27 mouse cellular contexts compared by ENCODE assay signal in genomic region chr7:28430512-28430911, GRCm38 (mm10). TPM values are rescaled to one million over a fixed set of nuclear protein-coding genes. Genes with fewer than 3 reads are reported as not detected.
DNase-seq lines count a peak whose midpoint lies in the region; ATAC-seq and TF ChIP-seq lines count a peak whose summit lies in the region.
"Had no signal": no experiment of that assay in that cellular context is flagged by ENCODE, and none has a peak within 500 bp of the region (broad histone marks: within the 10 kb centered on the region; RNA-seq: fewer than 3 reads in every experiment).

No protein-coding gene starts in this region.

- peak; percentile 78 for ATAC-seq in granulocyte monocyte progenitor cell, adult 5-6 weeks (replicated peaks; ENCODE audit: poor library complexity, severe bottlenecking)
- ATAC-seq in liver, embryonic 16.5 days (ENCODE audit: low read depth), result no peak
- peak; percentile 27; the same call in 1 of the 2 replicates for ATAC-seq in megakaryocyte progenitor cell, adult 5-6 weeks (replicated peaks; ENCODE audit: poor library complexity)
- ATAC-seq: forebrain, embryonic 13.5 days; hindbrain, embryonic 16.5 days; Patski had no signal

- TF ChIP-seq POLR2A in CH12.LX (IDR thresholded peaks at IDR 0.05; ENCODE audit: low read depth, low read length), result no peak
- TF ChIP-seq POLR2A in cerebellum, adult 2 months (IDR thresholded peaks at IDR 0.05; ENCODE audit: borderline replicate concordance, insufficient read depth, low read length), result no peak

- no peaks in the 10 kb centered on the region for H3K27me3 ChIP-seq in CH12.LX (replicated peaks)
- no peaks in the 10 kb centered on the region for H3K27me3 ChIP-seq in liver, embryonic 16.5 days (ENCODE audit: control insufficient read depth, insufficient read depth, low read depth, low read length)
- no peaks in the 10 kb centered on the region for H3K27me3 ChIP-seq in cerebellum, adult 2 months (ENCODE audit: control insufficient read depth, insufficient read depth, low read length)
- H3K27me3 ChIP-seq: forebrain, embryonic 13.5 days; heart, embryonic 15.5 days; kidney, embryonic 15.5 days; limb, embryonic 13.5 days; Patski; stomach, embryonic 15.5 days had no signal

- TF ChIP-seq CTCF in CH12.LX (conservative IDR thresholded peaks at IDR 0.05 in 1 of 2, IDR thresholded peaks at IDR 0.05 in 1 of 2; ENCODE audit: low read depth in 2 of 2, low read length in 2 of 2), result no peak
- TF ChIP-seq CTCF in cerebellum, adult 2 months (IDR thresholded peaks at IDR 0.05; ENCODE audit: borderline replicate concordance, insufficient read depth, low read depth, low read length), result no peak

- TF ChIP-seq RAD21 in CH12.LX (IDR thresholded peaks at IDR 0.05; ENCODE audit: low read depth, low read length), result no peak

- DNase-seq in CH12.LX (ENCODE audit: extremely low read depth), result no peak
- no peak for DNase-seq in gastrocnemius, postnatal 14 days
- no peak for DNase-seq in frontal cortex, postnatal 10 days (ENCODE audit: low spot score in 2 of 2)
- no peak for DNase-seq in cerebellum, adult 2 months
- DNase-seq: adrenal gland, postnatal 10 days; cerebellum, adult 11 months; cerebellum, adult 9-11 months; gastrocnemius, adult 2 months; kidney, adult 18-20 months; kidney, postnatal 25 days; lung, adult 2 months; lung, postnatal 10 days; midbrain, embryonic 14.5 days; right cerebral cortex, postnatal 25 days; thymus, postnatal 14 days had no signal

- TF ChIP-seq EP300 in CH12.LX (IDR thresholded peaks at IDR 0.05; ENCODE audit: low read length), result no peak

- H3K4me3 ChIP-seq in CH12.LX (replicated peaks in 1 of 3; ENCODE audit: low read depth in 2 of 3, low read length in 2 of 3, poor library complexity in 1 of 3), result no peak overlapping the region
- no peak overlapping the region for H3K4me3 ChIP-seq in liver, embryonic 16.5 days (ENCODE audit: low read depth, low read length)
- H3K4me3 ChIP-seq in cerebellum, adult 2 months (replicated peaks; ENCODE audit: insufficient read depth, low read depth, low read length), result no peak overlapping the region
- H3K4me3 ChIP-seq: erythroblast, embryonic 14.5 days; forebrain, embryonic 13.5 days; gastrocnemius, adult 2 months; heart, embryonic 15.5 days; kidney, embryonic 15.5 days; layer of hippocampus, adult 2 months; limb, embryonic 13.5 days; stomach, embryonic 15.5 days had no signal

- peaks cover 23% of the 10 kb centered on the region for H3K79me2 ChIP-seq in CH12.LX (replicated peaks; ENCODE audit: control insufficient read depth, extremely low read depth, insufficient read depth, poor library complexity, severe bottlenecking)

- no peak overlapping the region for H3K4me2 ChIP-seq in CH12.LX (ENCODE audit: insufficient read depth, low read depth, poor library complexity, severe bottlenecking)
- H3K4me2 ChIP-seq in liver, embryonic 16.5 days (ENCODE audit: low read depth, low read length), result no peak overlapping the region
- H3K4me2 ChIP-seq: forebrain, embryonic 13.5 days; heart, embryonic 15.5 days; kidney, embryonic 15.5 days; limb, embryonic 13.5 days; stomach, embryonic 15.5 days had no signal

- in situ Hi-C loops in CH12.LX (cut with MboI; ENCODE audit: low pct_ligation_motif_present, low pct_unique_long_range_greater_than_20kb, low sequenced_read_pairs), result no loop called here

- H3K9me3 ChIP-seq in CH12.LX (replicated peaks; ENCODE audit: low read length), result no peaks in the 10 kb centered on the region
- H3K9me3 ChIP-seq in liver, embryonic 16.5 days (replicated peaks; ENCODE audit: control insufficient read depth, low read length), result no peaks in the 10 kb centered on the region
- H3K9me3 ChIP-seq: forebrain, embryonic 13.5 days; heart, embryonic 15.5 days; kidney, embryonic 15.5 days; limb, embryonic 13.5 days; stomach, embryonic 15.5 days had no signal

- dilution Hi-C loops in CH12.LX (cut with MboI; ENCODE audit: extremely low pct_ligation_motif_present, extremely low pct_unique_long_range_greater_than_20kb, low sequenced_read_pairs), result no loop called here

- intact Hi-C loops in gastrocnemius, postnatal 14 days (cut with DNase I; ENCODE audit: low total_unique reads), result no loop called here

- WGBS in liver, embryonic 16.5 days (ENCODE audit: insufficient replicate concordance), result 14% methylated on average over 1 of the region's 1 CpGs
- WGBS in cerebellum, adult 2 months, result 77% methylated on average over 1 of the region's 1 CpGs

- H3K36me3 ChIP-seq in CH12.LX (replicated peaks in 1 of 2; ENCODE audit: control insufficient read depth in 1 of 2, insufficient read depth in 1 of 2, low read length in 1 of 2), result peaks cover 0 to 39% of the 10 kb centered on the region in 2 experiments
- H3K36me3 ChIP-seq in liver, embryonic 16.5 days (ENCODE audit: control insufficient read depth, insufficient read depth), result no peaks in the 10 kb centered on the region
- H3K36me3 ChIP-seq: heart, embryonic 15.5 days had no signal

- H3K9ac ChIP-seq in CH12.LX (ENCODE audit: insufficient read depth, low read depth), result no peak overlapping the region
- H3K9ac ChIP-seq in liver, embryonic 16.5 days (ENCODE audit: low read depth, low read length), result no peak overlapping the region
- H3K9ac ChIP-seq: forebrain, embryonic 13.5 days; heart, embryonic 15.5 days; kidney, embryonic 15.5 days; limb, embryonic 13.5 days; stomach, embryonic 15.5 days had no signal

- no peak overlapping the region for H3K27ac ChIP-seq in CH12.LX (ENCODE audit: insufficient read depth, low read depth)
- peak overlapping the region; percentile 19; the same call in 1 of the 2 replicates for H3K27ac ChIP-seq in liver, embryonic 16.5 days (ENCODE audit: low read length)
- no peak overlapping the region for H3K27ac ChIP-seq in cerebellum, adult 2 months (ENCODE audit: insufficient read depth, low read length)
- H3K27ac ChIP-seq: forebrain, embryonic 13.5 days; kidney, embryonic 15.5 days; layer of hippocampus, adult 2 months; limb, embryonic 13.5 days; stomach, embryonic 15.5 days had no signal

- H3K4me1 ChIP-seq in CH12.LX (ENCODE audit: control insufficient read depth in 1 of 2, insufficient read depth in 2 of 2), result peaks cover 4 to 69% of the 10 kb centered on the region in 2 experiments; a peak in 3 of 4 replicates
- peaks cover 56% of the 10 kb centered on the region for H3K4me1 ChIP-seq in liver, embryonic 16.5 days (ENCODE audit: control insufficient read depth, low read depth, low read length)
- H3K4me1 ChIP-seq in cerebellum, adult 2 months (ENCODE audit: control insufficient read depth, insufficient read depth, low read length), result peaks cover 6% of the 10 kb centered on the region; the same call in 1 of the 2 replicates

RNA-seq across cellular contexts. Expression of gene Gmfg, which starts 6.7 kb away (rescaled TPM):
- total RNA-seq in CH12.LX (2012; rRNA removed), result 64.3 and 87.9 TPM in 2 replicates
- total RNA-seq in CH12.LX (2014; rRNA removed), result 51.6 and 52.3 TPM in 2 replicates
- polyA plus RNA-seq in CH12.LX (2012; ENCODE audit: insufficient read length, low read depth), result 45.1 and 45.9 TPM in 2 replicates
- total RNA-seq in granulocyte monocyte progenitor cell, adult 5-6 weeks (2014; fragmentation: Nextera tagmentation), result 420 and 510 TPM in 2 replicates
- total RNA-seq in granulocyte monocyte progenitor cell, adult 5-6 weeks (2017), result 682 and 721 TPM in 2 replicates
- polyA plus RNA-seq in liver, embryonic 16.5 days (2015; fragmentation: Nextera tagmentation; extraction: Ambion mirVana), result 35.6 and 38.6 TPM in 2 replicates
- total RNA-seq in megakaryocyte progenitor cell, adult 5-6 weeks (2015), result 378 and 389 TPM in 2 replicates
- total RNA-seq in megakaryocyte progenitor cell, adult 5-6 weeks (2017), result 658 and 664 TPM in 2 replicates
- 1 to 10 TPM; 5.3 to 5.9 TPM for total RNA-seq in gastrocnemius, postnatal 14 days (2021)
- polyA plus RNA-seq in cerebellum, adult 2 months (2012; rRNA removed), result 2.0 and 2.2 TPM in 2 replicates

RNA-seq across cellular contexts. Expression of gene Lrfn1, which starts 21.3 kb away (rescaled TPM):
- total RNA-seq in CH12.LX (2012; rRNA removed), result 1.9 and 2.7 TPM in 2 replicates
- total RNA-seq in CH12.LX (2014; rRNA removed), result 0.31 and 0.67 TPM in 2 replicates
- 0.99 and 1.00 TPM in 2 replicates for polyA plus RNA-seq in CH12.LX (2012; ENCODE audit: insufficient read length, low read depth)
- 0.80 and 1.7 TPM in 2 replicates for total RNA-seq in granulocyte monocyte progenitor cell, adult 5-6 weeks (2014; fragmentation: Nextera tagmentation)
- 0.36 and 0.52 TPM in 2 replicates for total RNA-seq in granulocyte monocyte progenitor cell, adult 5-6 weeks (2017)
- polyA plus RNA-seq in liver, embryonic 16.5 days (2015; fragmentation: Nextera tagmentation; extraction: Ambion mirVana), result 0.12 and 0.15 TPM in 2 replicates
- 1.2 TPM in 2 replicates for total RNA-seq in megakaryocyte progenitor cell, adult 5-6 weeks (2015)
- total RNA-seq in megakaryocyte progenitor cell, adult 5-6 weeks (2017), result 1.7 and 2.3 TPM in 2 replicates
- 1 to 10 TPM; 1.2 to 1.4 TPM for total RNA-seq in gastrocnemius, postnatal 14 days (2021)
- polyA plus RNA-seq in cerebellum, adult 2 months (2012; rRNA removed), result 39.6 and 41.5 TPM in 2 replicates

RNA-seq across cellular contexts. Expression of gene Paf1, which starts 37.8 kb away (rescaled TPM):
- total RNA-seq in CH12.LX (2012; rRNA removed) (45.9 and 71.0 TPM in 2 replicates), CH12.LX (2014; rRNA removed) (42.2 and 57.8 TPM in 2 replicates)
- 105 and 151 TPM in 2 replicates for polyA plus RNA-seq in CH12.LX (2012; ENCODE audit: insufficient read length, low read depth)
- 97.6 and 111 TPM in 2 replicates for total RNA-seq in granulocyte monocyte progenitor cell, adult 5-6 weeks (2014; fragmentation: Nextera tagmentation)
- 136 and 170 TPM in 2 replicates for total RNA-seq in granulocyte monocyte progenitor cell, adult 5-6 weeks (2017)
- 24.7 and 25.8 TPM in 2 replicates for polyA plus RNA-seq in liver, embryonic 16.5 days (2015; fragmentation: Nextera tagmentation; extraction: Ambion mirVana)
- total RNA-seq in megakaryocyte progenitor cell, adult 5-6 weeks (2015), result 63.9 and 89.2 TPM in 2 replicates
- total RNA-seq in megakaryocyte progenitor cell, adult 5-6 weeks (2017), result 146 and 184 TPM in 2 replicates
- 10 to 100 TPM; 32.9 to 34.8 TPM for total RNA-seq in gastrocnemius, postnatal 14 days (2021)
- 104 and 124 TPM in 2 replicates for polyA plus RNA-seq in cerebellum, adult 2 months (2012; rRNA removed)

RNA-seq across cellular contexts. Expression of gene Med29, which starts 38.0 kb away (rescaled TPM):
- 23.5 and 27.8 TPM in 2 replicates for total RNA-seq in CH12.LX (2012; rRNA removed)
- total RNA-seq in CH12.LX (2014; rRNA removed), result 19.4 and 19.8 TPM in 2 replicates
- polyA plus RNA-seq in CH12.LX (2012; ENCODE audit: insufficient read length, low read depth), result 25.4 and 26.9 TPM in 2 replicates
- 19.2 and 25.5 TPM in 2 replicates for total RNA-seq in granulocyte monocyte progenitor cell, adult 5-6 weeks (2014; fragmentation: Nextera tagmentation)
- total RNA-seq in granulocyte monocyte progenitor cell, adult 5-6 weeks (2017), result 16.7 and 18.5 TPM in 2 replicates
- polyA plus RNA-seq in liver, embryonic 16.5 days (2015; fragmentation: Nextera tagmentation; extraction: Ambion mirVana), result 20.5 and 21.6 TPM in 2 replicates
- total RNA-seq in megakaryocyte progenitor cell, adult 5-6 weeks (2015), result 30.6 and 36.8 TPM in 2 replicates
- total RNA-seq in megakaryocyte progenitor cell, adult 5-6 weeks (2017), result 18.0 and 21.1 TPM in 2 replicates
- 10 to 100 TPM; 20.7 to 20.9 TPM for total RNA-seq in gastrocnemius, postnatal 14 days (2021)
- polyA plus RNA-seq in cerebellum, adult 2 months (2012; rRNA removed), result 47.9 and 49.5 TPM in 2 replicates

RNA-seq across cellular contexts. Expression of gene Zfp36, which starts 50.5 kb away (rescaled TPM):
- total RNA-seq in CH12.LX (2012; rRNA removed) (2.8 and 3.5 TPM in 2 replicates), CH12.LX (2014; rRNA removed) (1.1 and 1.9 TPM in 2 replicates)
- polyA plus RNA-seq in CH12.LX (2012; ENCODE audit: insufficient read length, low read depth), result 8.9 and 9.9 TPM in 2 replicates
- total RNA-seq in granulocyte monocyte progenitor cell, adult 5-6 weeks (2014; fragmentation: Nextera tagmentation), result 37.1 and 55.8 TPM in 2 replicates
- 30.8 and 41.3 TPM in 2 replicates for total RNA-seq in granulocyte monocyte progenitor cell, adult 5-6 weeks (2017)
- polyA plus RNA-seq in liver, embryonic 16.5 days (2015; fragmentation: Nextera tagmentation; extraction: Ambion mirVana), result 7.9 and 10.8 TPM in 2 replicates
- total RNA-seq in megakaryocyte progenitor cell, adult 5-6 weeks (2015), result 87.3 and 149 TPM in 2 replicates
- total RNA-seq in megakaryocyte progenitor cell, adult 5-6 weeks (2017), result 26.0 and 46.4 TPM in 2 replicates
- 10 to 100 TPM in 1 of 2 experiments, 1 to 10 TPM in 1; 5.9 to 11.6 TPM for total RNA-seq in gastrocnemius, postnatal 14 days (2021)
- polyA plus RNA-seq in cerebellum, adult 2 months (2012; rRNA removed), result 3.7 and 3.9 TPM in 2 replicates

Comparison
In these comparisons a context has a peak if more than half of its experiments do, and no peak if none do; other contexts are left out.
1. RNA of gene Gmfg, which starts 6.7 kb away (total RNA-seq): 420 to 721 TPM in granulocyte monocyte progenitor cell, adult 5-6 weeks, 378 to 664 TPM in megakaryocyte progenitor cell, adult 5-6 weeks and 51.6 to 87.9 TPM in CH12.LX; 5.3 to 5.9 TPM in gastrocnemius, postnatal 14 days; every median in the first group is over 4 times any median in the second.